Mouse (Mus musculus): ENCODE measurements around the gene Plppr1.

- TF ChIP-seq CTCF (IDR thresholded peaks at IDR 0.05; ENCODE audit: control insufficient read depth, insufficient read depth, low read length) (no peak), POLR2A (IDR thresholded peaks at IDR 0.05; ENCODE audit: borderline replicate concordance, control insufficient read depth, low read depth, low read length) (no peak)
These were observed 225.7 kb downstream of the Plppr1 start for GRCm38 (mm10) chr4:49284692-49285291.

Data from bone marrow, adult 2 months (tissue).